Mouse (Mus musculus): ENCODE data around the gene Trmt112. TPM values are rescaled to one million over a fixed set of nuclear protein-coding genes. Genes with fewer than 3 reads are reported as not detected.

Gene Trmt112
- polyA plus RNA-seq, 1 experiment from 2014 or later = 167 TPM

GRCm38 (mm10) chr19:6951381-6951968 lies 42.0 kb downstream of the Trmt112 start:
- H3K9me3 ChIP-seq = no peaks in the 10 kb centered on the region
- H3K27ac ChIP-seq = peak overlapping the region; percentile 97
- H3K4me3 ChIP-seq (replicated peaks) = peak overlapping the region; percentile 63
- H3K9ac ChIP-seq (replicated peaks) = peak overlapping the region; percentile 78
- peak overlapping the region; percentile 96 for H3K4me2 ChIP-seq
- ATAC-seq (ENCODE audit: insufficient number of reproducible peaks, insufficient read depth, low FRiP score, low TSS enrichment, low read depth) = peak; percentile 75
- H3K27me3 ChIP-seq = no peaks in the 10 kb centered on the region
- H3K36me3 ChIP-seq = peaks cover 30% of the 10 kb centered on the region
- under 1% methylated on average over 35 of the region's 35 CpGs for WGBS
- peaks cover 19% of the 10 kb centered on the region for H3K4me1 ChIP-seq (replicated peaks)

- Histone ChIP-seq H3K4me1 (replicated peaks) (peaks cover 19% of the 10 kb centered on the region), H3K27me3 (no peaks in the 10 kb centered on the region), H3K9ac (replicated peaks) (peak overlapping the region; percentile 78), H3K36me3 (peaks cover 37% of the 10 kb centered on the region), H3K4me3 (replicated peaks) (peak overlapping the region; percentile 63), H3K27ac (peak overlapping the region; percentile 97), H3K4me2 (peak overlapping the region; percentile 96), H3K9me3 (no peaks in the 10 kb centered on the region)
- WGBS = 3% methylated on average over 31 of the region's 31 CpGs
- peak; percentile 3; the same call in 1 of the 2 replicates for ATAC-seq (ENCODE audit: insufficient number of reproducible peaks, insufficient read depth, low FRiP score, low TSS enrichment, low read depth)
Measured at GRCm38 (mm10) chr19:6951994-6952711, 42.7 kb downstream of the Trmt112 start.

GRCm38 (mm10) chr19:6952712-6953037 lies 43.2 kb downstream of the Trmt112 start:
- peak overlapping the region; percentile 96 for H3K4me2 ChIP-seq
- peaks cover 19% of the 10 kb centered on the region for H3K4me1 ChIP-seq (replicated peaks)
- H3K27me3 ChIP-seq = no peaks in the 10 kb centered on the region
- ATAC-seq (ENCODE audit: insufficient number of reproducible peaks, insufficient read depth, low FRiP score, low TSS enrichment, low read depth) = no peak
- 0 out of 2 replicates have a peak overlapping the region, but pooled peaks have one; percentile 78 for H3K9ac ChIP-seq (replicated peaks)
- peak overlapping the region; percentile 97 for H3K27ac ChIP-seq
- peak overlapping the region; percentile 63 for H3K4me3 ChIP-seq (replicated peaks)
- no peaks in the 10 kb centered on the region for H3K9me3 ChIP-seq
- H3K36me3 ChIP-seq = peaks cover 42% of the 10 kb centered on the region
- 12% methylated on average over 3 of the region's 3 CpGs for whole genome bisulfite sequencing

- Histone ChIP-seq H3K9me3 (no peaks in the 10 kb centered on the region), H3K4me2 (no peak overlapping the region), H3K27ac (no peak overlapping the region), H3K36me3 (peaks cover 56% of the 10 kb centered on the region), H3K9ac (replicated peaks) (no peak overlapping the region), H3K27me3 (no peaks in the 10 kb centered on the region), H3K4me3 (replicated peaks) (no peak overlapping the region), H3K4me1 (replicated peaks) (peaks cover 19% of the 10 kb centered on the region)
- ATAC-seq (ENCODE audit: insufficient number of reproducible peaks, insufficient read depth, low FRiP score, low TSS enrichment, low read depth) = no peak
- 54% methylated on average over 9 of the region's 9 CpGs for WGBS
Measured at GRCm38 (mm10) chr19:6954046-6954445, 44.5 kb downstream of the Trmt112 start.

- no peak for ATAC-seq (ENCODE audit: insufficient number of reproducible peaks, insufficient read depth, low FRiP score, low TSS enrichment, low read depth)
- H3K27ac ChIP-seq = no peak overlapping the region
- H3K27me3 ChIP-seq = no peaks in the 10 kb centered on the region
- H3K4me3 ChIP-seq (replicated peaks) = no peak overlapping the region
- H3K9me3 ChIP-seq = no peaks in the 10 kb centered on the region
- peaks cover 11% of the 10 kb centered on the region for H3K4me1 ChIP-seq (replicated peaks)
- 73% methylated on average over 7 of the region's 7 CpGs for WGBS
- H3K4me2 ChIP-seq = no peak overlapping the region
- peaks cover 70% of the 10 kb centered on the region for H3K36me3 ChIP-seq
- no peak overlapping the region for H3K9ac ChIP-seq (replicated peaks)
Measured at GRCm38 (mm10) chr19:6955424-6955823, 45.9 kb downstream of the Trmt112 start.

- H3K27me3 ChIP-seq = no peaks in the 10 kb centered on the region
- H3K4me3 ChIP-seq (replicated peaks) = no peak overlapping the region
- 77% methylated on average over 10 of the region's 10 CpGs for WGBS
- H3K9me3 ChIP-seq = no peaks in the 10 kb centered on the region
- H3K9ac ChIP-seq (replicated peaks) = no peak overlapping the region
- no peak for ATAC-seq (ENCODE audit: insufficient number of reproducible peaks, insufficient read depth, low FRiP score, low TSS enrichment, low read depth)
- H3K4me2 ChIP-seq = no peak overlapping the region
- H3K27ac ChIP-seq = no peak overlapping the region
- peaks cover 11% of the 10 kb centered on the region for H3K4me1 ChIP-seq (replicated peaks)
- H3K36me3 ChIP-seq = peaks cover 75% of the 10 kb centered on the region
Measured at GRCm38 (mm10) chr19:6956461-6956860, 47.0 kb downstream of the Trmt112 start.

Small RNA genes lying within 50 kb of the gene (microRNA-seq; reads per million reads assigned to microRNA genes)
- not detected for gene Mir6990

Other genes with a start within 250 kb of the Trmt112 start
- 11.3 and 13.4 TPM in 2 replicates for gene Rps6ka4, start 69.1 kb upstream of the Trmt112 start, polyA plus RNA-seq (2016; fragmentation: Nextera tagmentation; extraction: Ambion mirVana)
- gene Ccdc88b, start 51.5 kb upstream of the Trmt112 start, polyA plus RNA-seq (2016; fragmentation: Nextera tagmentation; extraction: Ambion mirVana) = 0.33 and 0.51 TPM in 2 replicates
- gene Prdx5, start 408 bp downstream of the Trmt112 start, polyA plus RNA-seq (2016; fragmentation: Nextera tagmentation; extraction: Ambion mirVana) = 158 and 164 TPM in 2 replicates
- gene Esrra, start 12.1 kb downstream of the Trmt112 start, polyA plus RNA-seq (2016; fragmentation: Nextera tagmentation; extraction: Ambion mirVana) = 6.4 and 8.5 TPM in 2 replicates
- 1.0 TPM in 2 replicates for gene Catsperz, start 15.7 kb downstream of the Trmt112 start, polyA plus RNA-seq (2016; fragmentation: Nextera tagmentation; extraction: Ambion mirVana)
- 0.40 and 0.60 TPM in 2 replicates for gene Kcnk4, start 24.8 kb downstream of the Trmt112 start, polyA plus RNA-seq (2016; fragmentation: Nextera tagmentation; extraction: Ambion mirVana)
- gene Bad, start 32.2 kb downstream of the Trmt112 start, polyA plus RNA-seq (2016; fragmentation: Nextera tagmentation; extraction: Ambion mirVana) = 67.3 and 68.2 TPM in 2 replicates
- 23.8 and 27.9 TPM in 2 replicates for gene Gpr137, start 32.8 kb downstream of the Trmt112 start, polyA plus RNA-seq (2016; fragmentation: Nextera tagmentation; extraction: Ambion mirVana)
- gene Ppp1r14b, start 65.3 kb downstream of the Trmt112 start, polyA plus RNA-seq (2016; fragmentation: Nextera tagmentation; extraction: Ambion mirVana) = 245 and 288 TPM in 2 replicates
- 41.4 and 41.7 TPM in 2 replicates for gene Plcb3, start 66.8 kb downstream of the Trmt112 start, polyA plus RNA-seq (2016; fragmentation: Nextera tagmentation; extraction: Ambion mirVana)
- 65.8 and 73.6 TPM in 2 replicates for gene Fkbp2, start 70.8 kb downstream of the Trmt112 start, polyA plus RNA-seq (2016; fragmentation: Nextera tagmentation; extraction: Ambion mirVana)
- 53.8 and 55.2 TPM in 2 replicates for gene Vegfb, start 78.0 kb downstream of the Trmt112 start, polyA plus RNA-seq (2016; fragmentation: Nextera tagmentation; extraction: Ambion mirVana)
- gene Dnajc4, start 82.9 kb downstream of the Trmt112 start, polyA plus RNA-seq (2016; fragmentation: Nextera tagmentation; extraction: Ambion mirVana) = 21.2 and 22.8 TPM in 2 replicates
- gene Nudt22, start 86.4 kb downstream of the Trmt112 start, polyA plus RNA-seq (2016; fragmentation: Nextera tagmentation; extraction: Ambion mirVana) = 20.1 and 22.6 TPM in 2 replicates
- gene Trpt1, start 86.4 kb downstream of the Trmt112 start, polyA plus RNA-seq (2016; fragmentation: Nextera tagmentation; extraction: Ambion mirVana) = 10.8 and 11.0 TPM in 2 replicates
- gene Fermt3, start 109.8 kb downstream of the Trmt112 start, polyA plus RNA-seq (2016; fragmentation: Nextera tagmentation; extraction: Ambion mirVana) = 7.1 and 7.8 TPM in 2 replicates
- 292 and 312 TPM in 2 replicates for gene Stip1, start 130.3 kb downstream of the Trmt112 start, polyA plus RNA-seq (2016; fragmentation: Nextera tagmentation; extraction: Ambion mirVana)
- gene Macrod1, start 147.1 kb downstream of the Trmt112 start, polyA plus RNA-seq (2016; fragmentation: Nextera tagmentation; extraction: Ambion mirVana) = 12.3 and 13.2 TPM in 2 replicates
- 3.5 and 4.4 TPM in 2 replicates for gene Flrt1, start 196.0 kb downstream of the Trmt112 start, polyA plus RNA-seq (2016; fragmentation: Nextera tagmentation; extraction: Ambion mirVana)

Measured in limb, embryonic 12.5 days (tissue).